Mouse (Mus musculus) cerebellum, adult 2 months (tissue): ENCODE measurements around the gene Ttyh1.

Experiments used
- CTCF ChIP-seq: fragments of 200-500 bp; IDR thresholded peaks from 2 replicates; pipeline ENCODE4 v1.5.1; 2011; ENCODE audit warnings: low read depth, mild to moderate bottlenecking, control low read depth, low read length, moderate library complexity, borderline replicate concordance; ENCODE audit not compliant: insufficient read depth
- POLR2A ChIP-seq: fragments of 200-500 bp; IDR thresholded peaks from 2 replicates; pipeline ENCODE4 v1.6.1; 2011; ENCODE audit warnings: low read length, control low read depth, borderline replicate concordance; ENCODE audit not compliant: insufficient read depth

DNA sequence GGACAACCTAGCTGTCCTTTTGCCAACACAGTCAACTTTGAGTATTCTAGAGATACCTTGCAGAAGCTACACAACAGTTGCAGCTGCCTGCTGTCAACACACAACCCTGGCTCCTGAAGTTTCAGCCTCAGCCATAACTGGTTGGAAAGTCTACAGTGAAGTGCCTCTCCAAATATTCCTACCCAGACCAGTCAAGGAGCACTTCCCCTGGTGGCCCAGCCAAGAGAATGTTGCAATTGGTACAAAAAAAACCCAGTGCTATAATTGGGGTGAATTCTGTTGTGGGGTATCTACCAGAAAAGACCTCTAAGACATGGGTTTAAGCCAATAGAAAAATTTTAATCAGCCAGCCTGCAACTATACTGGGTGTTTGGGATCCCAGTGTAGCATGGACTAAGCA, 33.6 kb upstream of the Ttyh1 start:
- TF ChIP-seq CTCF (no peak), POLR2A (no peak)
